Mouse (Mus musculus): ENCODE results near the gene Cbl. TPM values are rescaled to one million over a fixed set of nuclear protein-coding genes. Genes with fewer than 3 reads are reported as not detected.

The Cbl gene
- polyA plus RNA-seq, 1 experiment from 2014 or later = 18.2 TPM

GRCm38 (mm10) chr9:44255136-44255521 lies 21.3 kb upstream of the Cbl start:
- 48% methylated on average over 6 of the region's 6 CpGs for WGBS
- Histone ChIP-seq H3K36me3 (no peaks in the 10 kb centered on the region), H3K9me3 (replicated peaks) (no peaks in the 10 kb centered on the region), H3K4me1 (peaks cover 34% of the 10 kb centered on the region), H3K4me3 (replicated peaks) (no peak overlapping the region), H3K27ac (replicated peaks) (peak overlapping the region; percentile 76), H3K27me3 (replicated peaks) (no peaks in the 10 kb centered on the region), H3K4me2 (no peak overlapping the region), H3K9ac (replicated peaks) (no peak overlapping the region)
- ATAC-seq (ENCODE audit: low FRiP score) = peak; percentile 29; the same call in 1 of the 2 replicates

GRCm38 (mm10) chr9:44254508-44255135 lies 20.8 kb upstream of the Cbl start:
- H3K27ac ChIP-seq (replicated peaks) = peak overlapping the region; percentile 76
- H3K9me3 ChIP-seq (replicated peaks) = no peaks in the 10 kb centered on the region
- H3K9ac ChIP-seq (replicated peaks) = no peak overlapping the region
- no peaks in the 10 kb centered on the region for H3K36me3 ChIP-seq
- H3K4me3 ChIP-seq (replicated peaks) = no peak overlapping the region
- 11% methylated on average over 5 of the region's 5 CpGs for WGBS
- peaks cover 39% of the 10 kb centered on the region for H3K4me1 ChIP-seq
- H3K27me3 ChIP-seq (replicated peaks) = no peaks in the 10 kb centered on the region
- peak overlapping the region; percentile 11; the same call in 1 of the 2 replicates for H3K4me2 ChIP-seq
- ATAC-seq (ENCODE audit: low FRiP score) = peak; percentile 58; the same call in 1 of the 2 replicates

- Histone ChIP-seq H3K9ac (replicated peaks) (no peak overlapping the region), H3K9me3 (replicated peaks) (no peaks in the 10 kb centered on the region), H3K4me3 (replicated peaks) (no peak overlapping the region), H3K4me2 (no peak overlapping the region), H3K4me1 (peaks cover 43% of the 10 kb centered on the region), H3K27ac (replicated peaks) (peak overlapping the region; percentile 76; the same call in 1 of the 2 replicates), H3K36me3 (no peaks in the 10 kb centered on the region), H3K27me3 (replicated peaks) (no peaks in the 10 kb centered on the region)
- ATAC-seq (ENCODE audit: low FRiP score) = no peak
- WGBS = 86% methylated on average over 6 of the region's 6 CpGs
Observed at GRCm38 (mm10) chr9:44253441-44253840, 19.6 kb upstream of the Cbl start.

- no peak for ATAC-seq (ENCODE audit: low FRiP score)
- no peaks in the 10 kb centered on the region for H3K27me3 ChIP-seq (replicated peaks)
- WGBS = 81% methylated on average over 10 of the region's 10 CpGs
- H3K4me1 ChIP-seq = peaks cover 43% of the 10 kb centered on the region
- H3K27ac ChIP-seq (replicated peaks) = 0 out of 2 replicates have a peak within 1 kb of the TSS, but pooled peaks have one; percentile 3
- no peak within 1 kb of the TSS for H3K4me3 ChIP-seq (replicated peaks)
- no peaks in the 10 kb centered on the region for H3K36me3 ChIP-seq
- no peak within 1 kb of the TSS for H3K9ac ChIP-seq (replicated peaks)
- no peak within 1 kb of the TSS for H3K4me2 ChIP-seq
- H3K9me3 ChIP-seq (replicated peaks) = no peaks in the 10 kb centered on the region
Observed at GRCm38 (mm10) chr9:44251314-44251713, 17.5 kb upstream of the Cbl start, which contains the start of gene Pdzd3. Pdzd3 (minus strand) TSS chr9:44251471.

- Histone ChIP-seq H3K27me3 (replicated peaks) (no peaks in the 10 kb centered on the region), H3K4me2 (no peak overlapping the region), H3K9ac (replicated peaks) (no peak overlapping the region), H3K27ac (replicated peaks) (0 out of 2 replicates have a peak overlapping the region, but pooled peaks have one; percentile 3), H3K9me3 (replicated peaks) (no peaks in the 10 kb centered on the region), H3K4me3 (replicated peaks) (no peak overlapping the region), H3K36me3 (no peaks in the 10 kb centered on the region), H3K4me1 (peaks cover 39% of the 10 kb centered on the region)
- 43% methylated on average over 4 of the region's 4 CpGs for WGBS
- no peak for ATAC-seq (ENCODE audit: low FRiP score)
Observed at GRCm38 (mm10) chr9:44250445-44250844, 16.6 kb upstream of the Cbl start.

GRCm38 (mm10) chr9:44249181-44250146 lies 15.6 kb upstream of the Cbl start:
- no peak overlapping the region for H3K27ac ChIP-seq (replicated peaks)
- no peak overlapping the region for H3K9ac ChIP-seq (replicated peaks)
- WGBS = 48% methylated on average over 26 of the region's 26 CpGs
- H3K4me3 ChIP-seq (replicated peaks) = no peak overlapping the region
- H3K9me3 ChIP-seq (replicated peaks) = no peaks in the 10 kb centered on the region
- no peaks in the 10 kb centered on the region for H3K27me3 ChIP-seq (replicated peaks)
- no peaks in the 10 kb centered on the region for H3K36me3 ChIP-seq
- H3K4me2 ChIP-seq = no peak overlapping the region
- peak; percentile 48; the same call in 1 of the 2 replicates for ATAC-seq (ENCODE audit: low FRiP score)
- peaks cover 29% of the 10 kb centered on the region for H3K4me1 ChIP-seq

- H3K9me3 ChIP-seq (replicated peaks) = no peaks in the 10 kb centered on the region
- WGBS = 88% methylated on average over 6 of the region's 6 CpGs
- ATAC-seq (ENCODE audit: low FRiP score) = no peak
- H3K4me2 ChIP-seq = no peak overlapping the region
- H3K36me3 ChIP-seq = no peaks in the 10 kb centered on the region
- no peak overlapping the region for H3K27ac ChIP-seq (replicated peaks)
- H3K4me1 ChIP-seq = peaks cover 14% of the 10 kb centered on the region
- H3K9ac ChIP-seq (replicated peaks) = no peak overlapping the region
- no peaks in the 10 kb centered on the region for H3K27me3 ChIP-seq (replicated peaks)
- no peak overlapping the region for H3K4me3 ChIP-seq (replicated peaks)
Observed at GRCm38 (mm10) chr9:44247907-44248306, 14.1 kb upstream of the Cbl start.

GRCm38 (mm10) chr9:44243621-44244020 lies 9.8 kb upstream of the Cbl start:
- no peak overlapping the region for H3K27ac ChIP-seq (replicated peaks)
- H3K4me1 ChIP-seq = 0 out of 2 replicates have a peak, but pooled peaks cover 5% of the 10 kb centered on the region
- H3K4me3 ChIP-seq (replicated peaks) = no peak overlapping the region
- ATAC-seq (ENCODE audit: low FRiP score) = no peak
- WGBS = 26% methylated on average over 2 of the region's 2 CpGs
- no peaks in the 10 kb centered on the region for H3K36me3 ChIP-seq
- H3K9me3 ChIP-seq (replicated peaks) = no peaks in the 10 kb centered on the region
- no peak overlapping the region for H3K4me2 ChIP-seq
- H3K27me3 ChIP-seq (replicated peaks) = no peaks in the 10 kb centered on the region
- no peak overlapping the region for H3K9ac ChIP-seq (replicated peaks)

GRCm38 (mm10) chr9:44241418-44241817 lies 7.6 kb upstream of the Cbl start:
- Histone ChIP-seq H3K36me3 (no peaks in the 10 kb centered on the region), H3K4me2 (no peak overlapping the region), H3K4me1 (0 out of 2 replicates have a peak, but pooled peaks cover 5% of the 10 kb centered on the region), H3K9ac (replicated peaks) (no peak overlapping the region), H3K9me3 (replicated peaks) (no peaks in the 10 kb centered on the region), H3K27me3 (replicated peaks) (no peaks in the 10 kb centered on the region), H3K4me3 (replicated peaks) (no peak overlapping the region), H3K27ac (replicated peaks) (no peak overlapping the region)
- WGBS = 79% methylated on average over 9 of the region's 9 CpGs
- no peak for ATAC-seq (ENCODE audit: low FRiP score)

GRCm38 (mm10) chr9:44240911-44241310 lies 7.1 kb upstream of the Cbl start:
- H3K9ac ChIP-seq (replicated peaks) = no peak overlapping the region
- no peaks in the 10 kb centered on the region for H3K27me3 ChIP-seq (replicated peaks)
- H3K9me3 ChIP-seq (replicated peaks) = no peaks in the 10 kb centered on the region
- no peak overlapping the region for H3K4me3 ChIP-seq (replicated peaks)
- no peak overlapping the region for H3K4me2 ChIP-seq
- no peaks in the 10 kb centered on the region for H3K36me3 ChIP-seq
- H3K27ac ChIP-seq (replicated peaks) = no peak overlapping the region
- no peak for ATAC-seq (ENCODE audit: low FRiP score)
- 0 out of 2 replicates have a peak, but pooled peaks cover 5% of the 10 kb centered on the region for H3K4me1 ChIP-seq
- 53% methylated on average over 5 of the region's 5 CpGs for WGBS

- Histone ChIP-seq H3K4me2 (no peak within 1 kb of the TSS), H3K27me3 (replicated peaks) (no peaks in the 10 kb centered on the region), H3K36me3 (no peaks in the 10 kb centered on the region), H3K9ac (replicated peaks) (no peak within 1 kb of the TSS), H3K4me3 (replicated peaks) (no peak within 1 kb of the TSS), H3K4me1 (0 out of 2 replicates have a peak, but pooled peaks cover 5% of the 10 kb centered on the region), H3K9me3 (replicated peaks) (no peaks in the 10 kb centered on the region), H3K27ac (replicated peaks) (no peak within 1 kb of the TSS)
- no peak for ATAC-seq (ENCODE audit: low FRiP score)
- 51% methylated on average over 2 of the region's 2 CpGs for WGBS
Observed at GRCm38 (mm10) chr9:44240399-44240798, 6.5 kb upstream of the Cbl start, which contains the start of gene Ccdc153. Ccdc153 (plus strand) TSS chr9:44240676.
